Mouse (Mus musculus) midbrain, embryonic 11.5 days (tissue): Measurements from ENCODE around the gene Rnpepl1. TPM values are rescaled to one million over a fixed set of nuclear protein-coding genes. Genes with fewer than 3 reads are reported as not detected.
"Not testable (repeated sequence)": the region's sequence is repeated elsewhere in the genome, so short reads cannot be mapped to it uniquely, and the experiment has no call there.

Experiments
- ATAC-seq: fragments of 200-750 bp; cut with Nextera tagmentation; 2 replicates; pipeline ENCODE4 v1.8.0; 2017; ENCODE audit warnings: moderate TSS enrichment, moderate library complexity; ENCODE audit not compliant: low FRiP score
- DNase-seq: peaks from one replicate; pipeline ENCODE4 v3.0.0; 2015; ENCODE audit warnings: low spot score; ENCODE audit errors: missing footprints
- H3K27ac ChIP-seq: fragments of 300-500 bp; sonication (generic); 2 replicates; pipeline ENCODE4 v1.5.1; 2014; ENCODE audit warnings: low read depth, low read length
- H3K27me3 ChIP-seq: fragments of 300-500 bp; sonication (generic); 2 replicates; pipeline ENCODE4 v1.6.1; 2014; ENCODE audit warnings: mild to moderate bottlenecking, low read length, moderate library complexity, mixed read lengths; ENCODE audit not compliant: control insufficient read depth, insufficient read depth
- H3K36me3 ChIP-seq: fragments of 300-500 bp; sonication (generic); 2 replicates; pipeline ENCODE4 v1.6.1; 2014; ENCODE audit warnings: mild to moderate bottlenecking, low read length, moderate library complexity, mixed read lengths; ENCODE audit not compliant: control insufficient read depth, insufficient read depth
- H3K4me1 ChIP-seq: fragments of 300-500 bp; sonication (generic); 2 replicates; pipeline ENCODE4 v1.6.1; 2014; ENCODE audit warnings: low read length; ENCODE audit not compliant: control insufficient read depth, insufficient read depth
- H3K4me2 ChIP-seq: fragments of 300-500 bp; sonication (generic); 2 replicates; pipeline ENCODE4 v1.6.1; 2014; ENCODE audit warnings: mild to moderate bottlenecking, moderate library complexity
- H3K4me3 ChIP-seq: fragments of 300-500 bp; sonication (generic); 2 replicates; pipeline ENCODE4 v1.5.1; 2014; ENCODE audit warnings: low read depth, low read length
- H3K9ac ChIP-seq: fragments of 300-500 bp; sonication (generic); 2 replicates; pipeline ENCODE4 v1.6.1; 2014; ENCODE audit warnings: low read length
- H3K9me3 ChIP-seq: fragments of 300-500 bp; sonication (generic); 2 replicates; pipeline ENCODE4 v1.6.1; 2016; ENCODE audit warnings: low read length; ENCODE audit not compliant: control insufficient read depth
- WGBS: fragments of 180-500 bp; shearing (Covaris S2); extraction: QIAGEN DNeasy Blood & Tissue Kit; methylation state at CpG from one replicate; pipeline ENCODE4 v1.1.7; 2014; 5-methylcytosine and 5-hydroxymethylcytosine counted together
- polyA plus RNA-seq: library from polyadenylated mRNA; unstranded; fragments of >200 nt; fragmentation: Nextera tagmentation; extraction: Ambion mirVana; gene quantifications from 2 replicates; pipeline ENCODE4 v1.2.1, GENCODE M21; 2014

Gene Rnpepl1
- polyA plus RNA-seq, 1 experiment from 2014 or later, result 13.3 TPM

- ATAC-seq (no peak), DNase-seq (no peak)
- Histone ChIP-seq H3K27me3 (no peaks in the 10 kb centered on the region), H3K9me3 (no peaks in the 10 kb centered on the region), H3K27ac (no peak overlapping the region), H3K4me2 (no peak overlapping the region), H3K36me3 (peaks cover 25% of the 10 kb centered on the region; the same call in 1 of the 2 replicates), H3K4me3 (no peak overlapping the region), H3K9ac (no peak overlapping the region), H3K4me1 (no peaks in the 10 kb centered on the region)
- WGBS, result 96% methylated on average over 3 of the region's 3 CpGs
These were observed 37.4 kb downstream of the Rnpepl1 start for GRCm38 (mm10) chr1:92947966-92948365.

GRCm38 (mm10) chr1:92949426-92949825, 38.8 kb downstream of the Rnpepl1 start:
- Histone ChIP-seq H3K36me3 (peaks cover 19% of the 10 kb centered on the region; the same call in 1 of the 2 replicates), H3K27ac (no peak overlapping the region), H3K4me1 (no peaks in the 10 kb centered on the region), H3K27me3 (no peaks in the 10 kb centered on the region), H3K9ac (no peak overlapping the region), H3K4me2 (no peak overlapping the region), H3K9me3 (no peaks in the 10 kb centered on the region), H3K4me3 (no peak overlapping the region)
- ATAC-seq (no peak), DNase-seq (peak; percentile 89)
- WGBS, result 64% methylated on average over 6 of the region's 6 CpGs

- ATAC-seq, result no peak
- H3K9me3 ChIP-seq, result no peaks in the 10 kb centered on the region
- H3K27me3 ChIP-seq, result no peaks in the 10 kb centered on the region
- H3K4me2 ChIP-seq, result no peak within 1 kb of the TSS
- 79% methylated on average over 5 of the region's 5 CpGs for WGBS
- H3K4me3 ChIP-seq, result no peak within 1 kb of the TSS
- peaks cover 18% of the 10 kb centered on the region; the same call in 1 of the 2 replicates for H3K36me3 ChIP-seq
- no peaks in the 10 kb centered on the region for H3K4me1 ChIP-seq
- H3K27ac ChIP-seq, result no peak within 1 kb of the TSS
- no peak within 1 kb of the TSS for H3K9ac ChIP-seq
- DNase-seq, result no peak
These were observed 40.0 kb downstream of the Rnpepl1 start, which contains the start of gene Gpr35 for GRCm38 (mm10) chr1:92950607-92951006. Gene Gpr35 (plus strand): TSS chr1:92950865.

GRCm38 (mm10) chr1:92953641-92954040, 43.1 kb downstream of the Rnpepl1 start:
- Histone ChIP-seq H3K36me3 (no peaks in the 10 kb centered on the region), H3K4me2 (no peak overlapping the region), H3K4me3 (no peak overlapping the region), H3K27ac (no peak overlapping the region), H3K27me3 (no peaks in the 10 kb centered on the region), H3K4me1 (no peaks in the 10 kb centered on the region), H3K9me3 (no peaks in the 10 kb centered on the region), H3K9ac (no peak overlapping the region)
- DNase-seq, result no peak
- 75% methylated on average over 2 of the region's 2 CpGs for WGBS
- ATAC-seq, result no peak

- not testable (repeated sequence) for H3K4me3 ChIP-seq, H3K27ac ChIP-seq, H3K27me3 ChIP-seq, H3K36me3 ChIP-seq, H3K9ac ChIP-seq, H3K9me3 ChIP-seq, H3K4me1 ChIP-seq
- 9% methylated on average over 11 of the region's 11 CpGs for WGBS
- DNase-seq, result peak; percentile 84
- peak; percentile 38; the same call in 1 of the 2 replicates for ATAC-seq
- peak overlapping the region; percentile 24; the same call in 1 of the 2 replicates for H3K4me2 ChIP-seq
These were observed 46.2 kb downstream of the Rnpepl1 start for GRCm38 (mm10) chr1:92956571-92957335.

GRCm38 (mm10) chr1:92958999-92959398, 48.4 kb downstream of the Rnpepl1 start:
- H3K4me2 ChIP-seq, result no peak overlapping the region
- H3K27me3 ChIP-seq, result no peaks in the 10 kb centered on the region
- H3K4me3 ChIP-seq, result no peak overlapping the region
- no peaks in the 10 kb centered on the region for H3K4me1 ChIP-seq
- no peak overlapping the region for H3K9ac ChIP-seq
- H3K27ac ChIP-seq, result no peak overlapping the region
- 92% methylated on average over 1 of the region's 1 CpGs for WGBS
- DNase-seq (no peak), ATAC-seq (no peak)
- H3K9me3 ChIP-seq, result no peaks in the 10 kb centered on the region
- no peaks in the 10 kb centered on the region for H3K36me3 ChIP-seq

- DNase-seq, ATAC-seq, H3K4me2 ChIP-seq, H3K4me3 ChIP-seq, H3K27ac ChIP-seq, H3K9ac ChIP-seq, H3K27me3 ChIP-seq, H3K36me3 ChIP-seq, H3K4me1 ChIP-seq, H3K9me3 ChIP-seq: not testable (repeated sequence)
- WGBS, result 90% methylated on average over 6 of the region's 6 CpGs
These were observed 60.2 kb downstream of the Rnpepl1 start for GRCm38 (mm10) chr1:92970791-92971190.

GRCm38 (mm10) chr1:92971879-92972795, 61.6 kb downstream of the Rnpepl1 start:
- ATAC-seq, result no peak
- H3K9ac ChIP-seq, result no peak overlapping the region
- no peaks in the 10 kb centered on the region for H3K4me1 ChIP-seq
- WGBS, result 90% methylated on average over 7 of the region's 7 CpGs
- peak; percentile 66 for DNase-seq
- H3K9me3 ChIP-seq, result no peaks in the 10 kb centered on the region
- H3K4me3 ChIP-seq, result no peak overlapping the region
- H3K27ac ChIP-seq, result no peak overlapping the region
- H3K27me3 ChIP-seq, result no peaks in the 10 kb centered on the region
- no peaks in the 10 kb centered on the region for H3K36me3 ChIP-seq
- no peak overlapping the region for H3K4me2 ChIP-seq

- no peak for ATAC-seq
- WGBS, result 76% methylated on average over 1 of the region's 1 CpGs
- H3K36me3 ChIP-seq, result no peaks in the 10 kb centered on the region
- H3K9me3 ChIP-seq, result no peaks in the 10 kb centered on the region
- no peak overlapping the region for H3K4me3 ChIP-seq
- H3K4me1 ChIP-seq, result no peaks in the 10 kb centered on the region
- no peaks in the 10 kb centered on the region for H3K27me3 ChIP-seq
- H3K9ac ChIP-seq, result no peak overlapping the region
- no peak overlapping the region for H3K4me2 ChIP-seq
- DNase-seq, result peak; percentile 51
- H3K27ac ChIP-seq, result no peak overlapping the region
These were observed 62.3 kb downstream of the Rnpepl1 start for GRCm38 (mm10) chr1:92972854-92973253.
